Mouse (Mus musculus): ENCODE measurements at regions not wholly inside any gene's neighbourhood (a gene's known extent, or its start where the extent isn't known, plus 50 kb on each side); places are given as distances from the start of the nearest gene placed in this dataset.
A peak's percentile ranks its signal among the peaks of the same experiment; 100 is the strongest.
"Not testable (repeated sequence)": the region's sequence is repeated elsewhere in the genome, so short reads cannot be mapped to it uniquely, and the experiment has no call there.

DNA sequence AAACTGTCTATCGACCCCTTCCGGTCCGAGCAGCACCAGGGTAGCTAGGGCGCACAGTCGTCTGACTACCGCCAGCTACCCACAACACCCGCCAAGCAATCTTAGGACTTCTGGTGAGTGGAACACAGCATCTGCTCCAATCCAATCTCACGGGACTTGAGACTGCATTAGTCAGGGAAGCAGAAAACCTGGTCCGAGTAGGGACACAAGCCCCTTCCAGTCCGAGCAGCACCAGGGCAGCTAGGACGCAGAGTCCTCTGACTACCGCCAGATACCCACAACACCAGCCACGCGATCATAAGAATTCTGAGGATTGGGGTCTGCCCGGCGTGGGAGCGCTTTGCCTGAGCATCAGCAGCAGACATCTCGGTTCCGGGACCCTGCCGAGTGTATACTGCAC is 79.6 kb downstream of the Gm10715 start:
- not testable (repeated sequence) for ATAC-seq (replicated peaks; ENCODE audit: insufficient number of reproducible peaks, insufficient read depth, low FRiP score, low read depth); H3K4me3 ChIP-seq; H3K4me1 ChIP-seq (replicated peaks); H3K27ac ChIP-seq; H3K27me3 ChIP-seq; H3K9ac ChIP-seq; H3K36me3 ChIP-seq; H3K9me3 ChIP-seq (replicated peaks); H3K4me2 ChIP-seq
- WGBS: 86% methylated on average over 20 of the region's 20 CpGs

- no peaks in the 10 kb centered on the region for H3K36me3 ChIP-seq
- ATAC-seq (replicated peaks; ENCODE audit: insufficient number of reproducible peaks, insufficient read depth, low FRiP score, low read depth): no peak
- no peak overlapping the region for H3K27ac ChIP-seq
- no peaks in the 10 kb centered on the region for H3K4me1 ChIP-seq (replicated peaks)
- no peak overlapping the region for H3K4me2 ChIP-seq
- H3K4me3 ChIP-seq: no peak overlapping the region
- no peaks in the 10 kb centered on the region for H3K27me3 ChIP-seq
- no peak overlapping the region for H3K9ac ChIP-seq
- 0 out of 2 replicates have a peak, but pooled peaks cover 2% of the 10 kb centered on the region for H3K9me3 ChIP-seq (replicated peaks)
Observed at GRCm38 (mm10) chr9:3161181-3161580, 124.5 kb downstream of the Gm10715 start.

- Histone ChIP-seq H3K9me3 (replicated peaks) (no peaks in the 10 kb centered on the region; the same call in 1 of the 2 replicates), H3K27me3 (no peaks in the 10 kb centered on the region), H3K4me1 (replicated peaks) (no peaks in the 10 kb centered on the region), H3K4me3 (no peak overlapping the region), H3K36me3 (no peaks in the 10 kb centered on the region), H3K9ac (no peak overlapping the region), H3K27ac (no peak overlapping the region), H3K4me2 (no peak overlapping the region)
- ATAC-seq (replicated peaks; ENCODE audit: insufficient number of reproducible peaks, insufficient read depth, low FRiP score, low read depth): no peak
Observed at GRCm38 (mm10) chr9:3184343-3184742, 147.7 kb downstream of the Gm10715 start.

DNA sequence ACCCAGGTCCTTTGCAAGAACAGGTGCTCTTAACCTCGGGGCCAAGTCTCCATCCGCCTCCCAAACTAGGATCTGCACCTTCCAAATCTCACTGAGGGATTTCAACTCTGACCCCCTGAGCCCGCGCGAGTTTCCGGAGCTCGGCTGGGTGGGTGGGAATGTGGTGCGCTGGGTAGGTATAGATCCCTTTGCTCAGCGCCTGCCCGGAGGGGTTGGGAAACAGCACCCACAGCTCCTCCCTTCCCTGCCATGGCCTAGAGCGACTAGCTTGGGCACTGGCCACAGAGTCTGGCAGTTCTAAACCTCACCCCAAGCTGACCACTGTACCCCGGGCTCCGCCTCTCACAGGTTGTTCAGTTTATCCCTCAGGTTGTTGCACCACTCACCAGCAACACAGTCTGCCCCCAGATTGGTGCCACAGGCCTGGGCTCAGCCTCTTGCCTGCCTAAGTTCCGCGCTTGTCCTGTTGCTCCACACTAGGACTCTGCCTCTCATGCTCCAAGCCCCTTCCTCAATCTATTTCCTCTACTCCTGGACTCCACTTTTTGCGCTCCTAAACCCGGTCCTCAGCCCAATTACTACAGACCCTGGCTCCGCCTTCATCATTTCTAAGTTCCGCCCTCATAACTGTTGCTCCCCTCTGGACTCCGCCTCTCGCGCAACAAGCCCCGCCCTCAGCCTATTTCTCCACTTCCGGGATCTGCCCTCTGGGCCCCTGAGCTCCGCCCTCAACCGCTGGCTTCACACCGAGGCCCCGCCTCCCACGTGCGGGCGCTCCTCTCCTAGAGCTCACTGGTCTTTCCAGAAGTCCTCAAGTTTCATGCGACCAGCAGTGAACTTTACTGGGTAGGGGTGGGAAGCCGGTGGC is 135.6 kb upstream of the Alkbh8 start:
- WGBS: 25% methylated on average over 33 of the region's 33 CpGs
- Histone ChIP-seq H3K9ac (no peak overlapping the region), H3K27ac (no peak overlapping the region), H3K4me2 (peak overlapping the region; percentile 32), H3K27me3 (no peaks in the 10 kb centered on the region), H3K36me3 (no peaks in the 10 kb centered on the region), H3K4me1 (replicated peaks) (no peaks in the 10 kb centered on the region), H3K4me3 (no peak overlapping the region), H3K9me3 (replicated peaks) (no peaks in the 10 kb centered on the region)
- ATAC-seq (replicated peaks; ENCODE audit: insufficient number of reproducible peaks, insufficient read depth, low FRiP score, low read depth): peak; percentile 35; the same call in 1 of the 2 replicates

- H3K4me3 ChIP-seq: not testable (repeated sequence)
Observed at GRCm38 (mm10) chr9:3200019-3200347, 135.0 kb upstream of the Alkbh8 start.

DNA sequence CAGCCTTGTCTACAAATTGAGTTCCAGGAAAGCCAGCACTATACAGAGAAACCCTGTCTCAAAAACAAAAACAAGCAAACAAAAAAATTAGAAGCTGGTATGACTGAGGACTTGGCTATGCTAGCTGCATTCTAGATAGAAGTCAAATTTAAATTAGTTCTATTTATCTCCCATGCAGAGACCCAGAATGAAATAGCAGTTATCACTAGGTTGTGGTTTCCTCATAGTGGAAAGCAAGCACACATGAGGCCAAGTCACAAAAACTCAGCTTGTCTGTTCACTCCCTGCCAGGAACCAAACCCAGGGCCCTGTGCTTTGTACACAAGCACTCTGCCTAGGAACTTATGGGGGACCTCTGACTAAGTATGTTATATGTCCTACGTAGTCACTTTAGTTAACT is 126.8 kb upstream of the Alkbh8 start:
- not testable (repeated sequence) for H3K9me3 ChIP-seq (replicated peaks); H3K4me1 ChIP-seq (replicated peaks); ATAC-seq (replicated peaks; ENCODE audit: insufficient number of reproducible peaks, insufficient read depth, low FRiP score, low read depth); H3K27ac ChIP-seq; H3K4me3 ChIP-seq; H3K9ac ChIP-seq; H3K36me3 ChIP-seq; H3K4me2 ChIP-seq; H3K27me3 ChIP-seq
- 79% methylated on average over 1 of the region's 1 CpGs for WGBS

More at GRCm38 (mm10) chr9:3200019-3200347, 135.0 kb upstream of the Alkbh8 start:
- ATAC-seq (replicated peaks; ENCODE audit: insufficient number of reproducible peaks, insufficient read depth, low FRiP score, low read depth); H3K36me3 ChIP-seq; H3K9me3 ChIP-seq (replicated peaks); H3K9ac ChIP-seq; H3K27me3 ChIP-seq; H3K27ac ChIP-seq; H3K4me1 ChIP-seq (replicated peaks): not testable (repeated sequence)
- H3K4me2 ChIP-seq: peak overlapping the region; percentile 32; the same call in 1 of the 2 replicates
- WGBS: 40% methylated on average over 16 of the region's 16 CpGs

DNA sequence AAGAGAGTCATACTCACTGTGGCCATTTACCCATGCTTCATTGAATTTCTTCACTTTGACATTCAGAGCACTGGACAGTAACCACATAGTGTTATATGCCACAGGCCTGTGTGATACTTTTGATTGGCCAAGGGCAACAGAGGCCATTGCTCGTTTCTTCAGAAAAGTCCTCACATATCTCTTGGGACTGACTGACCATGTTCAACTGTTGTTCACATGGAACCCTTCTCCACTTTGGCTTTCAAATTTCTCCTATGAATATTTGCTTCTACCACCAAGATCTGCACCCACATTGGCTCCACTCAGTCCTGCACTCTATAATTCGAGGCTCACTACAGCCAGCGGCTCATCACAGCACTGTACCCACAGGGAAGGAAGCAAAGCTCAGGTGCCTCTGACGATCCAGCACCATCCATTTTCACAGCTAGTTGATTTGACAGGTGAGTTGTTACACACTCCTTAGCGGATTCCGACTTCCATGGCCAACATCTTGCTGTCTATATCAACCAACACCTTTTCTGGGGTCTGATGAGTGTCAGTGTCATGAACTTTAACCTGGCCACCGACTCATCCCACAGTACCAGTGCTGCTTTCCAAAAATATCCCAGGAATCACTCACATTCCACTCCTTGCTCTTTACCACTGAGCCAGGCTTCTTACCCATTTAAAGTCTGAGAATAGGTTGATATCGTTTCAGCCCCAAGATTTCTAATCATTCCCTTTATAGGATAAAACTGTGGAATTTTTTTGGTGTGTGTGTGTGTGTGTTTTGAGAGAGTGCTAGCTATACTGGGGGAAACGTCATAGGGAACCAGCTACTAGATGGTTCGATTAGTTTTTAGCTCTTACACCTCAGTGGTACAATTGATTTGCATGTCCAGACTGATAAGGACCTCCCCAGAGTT is 76.3 kb upstream of the Alkbh8 start:
- H3K4me1 ChIP-seq (replicated peaks): no peaks in the 10 kb centered on the region
- no peaks in the 10 kb centered on the region for H3K27me3 ChIP-seq
- ATAC-seq (replicated peaks; ENCODE audit: insufficient number of reproducible peaks, insufficient read depth, low FRiP score, low read depth): peak; percentile 100
- H3K9ac ChIP-seq: no peak overlapping the region
- no peak overlapping the region for H3K4me2 ChIP-seq
- H3K4me3 ChIP-seq: no peak overlapping the region
- no peak overlapping the region for H3K27ac ChIP-seq
- WGBS: 50% methylated on average over 10 of the region's 10 CpGs
- H3K9me3 ChIP-seq (replicated peaks): no peaks in the 10 kb centered on the region
- H3K36me3 ChIP-seq: no peaks in the 10 kb centered on the region

DNA sequence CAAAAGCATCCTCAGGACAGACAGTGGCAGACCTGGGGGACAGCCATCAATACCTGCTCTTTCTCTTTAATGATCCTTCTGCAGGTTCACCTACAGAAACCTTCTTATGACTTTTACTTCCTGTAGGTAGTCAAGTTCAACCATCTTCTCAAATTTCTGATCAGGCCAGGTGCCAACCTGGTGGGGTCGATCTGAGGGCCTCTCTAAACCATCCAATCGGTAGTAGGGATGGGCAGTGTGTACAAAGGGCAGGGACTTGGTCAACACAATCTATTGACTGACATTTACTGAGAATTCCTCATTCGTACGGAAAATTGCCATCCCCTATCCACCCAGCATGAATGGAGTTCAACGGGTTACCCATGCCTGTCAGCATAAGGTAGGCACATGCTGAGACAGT is 74.8 kb upstream of the Alkbh8 start:
- no peaks in the 10 kb centered on the region for H3K36me3 ChIP-seq
- no peak overlapping the region for H3K27ac ChIP-seq
- no peaks in the 10 kb centered on the region for H3K9me3 ChIP-seq (replicated peaks)
- no peak overlapping the region for H3K4me3 ChIP-seq
- no peak overlapping the region for H3K9ac ChIP-seq
- no peak overlapping the region for H3K4me2 ChIP-seq
- H3K4me1 ChIP-seq (replicated peaks): no peaks in the 10 kb centered on the region
- H3K27me3 ChIP-seq: no peaks in the 10 kb centered on the region
- 69% methylated on average over 5 of the region's 5 CpGs for WGBS
- ATAC-seq (replicated peaks; ENCODE audit: insufficient number of reproducible peaks, insufficient read depth, low FRiP score, low read depth): no peak

GRCm38 (mm10) chr9:3260860-3261259 is 74.1 kb upstream of the Alkbh8 start:
- Histone ChIP-seq H3K4me1 (replicated peaks) (no peaks in the 10 kb centered on the region), H3K27me3 (no peaks in the 10 kb centered on the region), H3K36me3 (no peaks in the 10 kb centered on the region), H3K9ac (no peak overlapping the region), H3K9me3 (replicated peaks) (no peaks in the 10 kb centered on the region), H3K27ac (no peak overlapping the region), H3K4me3 (no peak overlapping the region), H3K4me2 (no peak overlapping the region)
- no peak for ATAC-seq (replicated peaks; ENCODE audit: insufficient number of reproducible peaks, insufficient read depth, low FRiP score, low read depth)
- 75% methylated on average over 2 of the region's 2 CpGs for WGBS

- H3K9ac ChIP-seq: no peak overlapping the region
- ATAC-seq (replicated peaks; ENCODE audit: insufficient number of reproducible peaks, insufficient read depth, low FRiP score, low read depth): no peak
Observed at GRCm38 (mm10) chr9:3264467-3264866, 70.5 kb upstream of the Alkbh8 start.

GRCm38 (mm10) chr9:3280496-3280895 is 54.4 kb upstream of the Alkbh8 start:
- H3K9ac ChIP-seq; ATAC-seq (replicated peaks; ENCODE audit: insufficient number of reproducible peaks, insufficient read depth, low FRiP score, low read depth); H3K27me3 ChIP-seq; H3K4me3 ChIP-seq; H3K4me1 ChIP-seq (replicated peaks); H3K36me3 ChIP-seq; H3K4me2 ChIP-seq; H3K9me3 ChIP-seq (replicated peaks); H3K27ac ChIP-seq: not testable (repeated sequence)
- 77% methylated on average over 8 of the region's 8 CpGs for WGBS

More at GRCm38 (mm10) chr9:3264467-3264866, 70.5 kb upstream of the Alkbh8 start:
- Histone ChIP-seq H3K4me3 (no peak overlapping the region), H3K9me3 (replicated peaks) (no peaks in the 10 kb centered on the region), H3K27ac (no peak overlapping the region), H3K4me2 (no peak overlapping the region), H3K4me1 (replicated peaks) (no peaks in the 10 kb centered on the region), H3K27me3 (no peaks in the 10 kb centered on the region), H3K36me3 (no peaks in the 10 kb centered on the region)

Measured in heart, embryonic 15.5 days (tissue).